Mouse (Mus musculus) bone marrow macrophage, adult 2 months (primary cell): ENCODE data around the gene Dmc1. TPM values are rescaled to one million over a fixed set of nuclear protein-coding genes. Genes with fewer than 3 reads are reported as not detected.

ENCODE experiments used
- H3K27ac ChIP-seq: 2 replicates; pipeline ENCODE4 v1.5.1; 2012; ENCODE audit warnings: low read depth, low read length; ENCODE audit not compliant: insufficient read depth
- H3K4me1 ChIP-seq: 2 replicates; pipeline ENCODE4 v1.6.1; 2012; ENCODE audit warnings: low read length; ENCODE audit not compliant: control insufficient read depth, insufficient read depth
- H3K4me3 ChIP-seq: 2 replicates; pipeline ENCODE4 v1.5.1; 2012; ENCODE audit warnings: mild to moderate bottlenecking, low read length, moderate library complexity; ENCODE audit not compliant: insufficient read depth
- CTCF ChIP-seq: IDR thresholded peaks from 2 replicates; pipeline ENCODE4 v1.5.1; 2012; ENCODE audit warnings: low read depth, mild to moderate bottlenecking, low read length, moderate library complexity
- POLR2A ChIP-seq: IDR thresholded peaks from 2 replicates; pipeline ENCODE4 v1.6.1; 2012; ENCODE audit warnings: mild to moderate bottlenecking, low read depth, low read length, borderline replicate concordance
- polyA plus RNA-seq: library from polyadenylated mRNA; stranded (reverse); fragments of >200 nt; gene quantifications from 2 replicates; pipeline ENCODE4 v1.2.4, GENCODE M21; 2012; ENCODE audit not compliant: missing spikeins, insufficient read depth, insufficient read length

The Dmc1 gene
- polyA plus RNA-seq, 1 experiment: 0.86 TPM

GRCm38 (mm10) chr15:79517710-79518109, 87.2 kb downstream of the Dmc1 start:
- no peak for TF ChIP-seq POLR2A
- TF ChIP-seq CTCF: no peak
- no peak overlapping the region for H3K4me3 ChIP-seq
- H3K4me1 ChIP-seq: no peaks in the 10 kb centered on the region
- H3K27ac ChIP-seq: no peak overlapping the region

- Histone ChIP-seq H3K27ac (no peak within 1 kb of the TSS), H3K4me1 (no peaks in the 10 kb centered on the region), H3K4me3 (peak within 1 kb of the TSS; percentile 64)
- TF ChIP-seq CTCF: no peak
- no peak for TF ChIP-seq POLR2A
These were observed 88.5 kb downstream of the Dmc1 start, which contains the start of gene Kdelr3 for GRCm38 (mm10) chr15:79516171-79517096. Gene Kdelr3 (plus strand): TSS chr15:79516411.

- no peak for TF ChIP-seq POLR2A
- TF ChIP-seq CTCF: no peak
- Histone ChIP-seq H3K27ac (no peak overlapping the region), H3K4me3 (no peak overlapping the region)
These were observed 91.0 kb downstream of the Dmc1 start for GRCm38 (mm10) chr15:79513940-79514339.

GRCm38 (mm10) chr15:79511553-79512320, 93.2 kb downstream of the Dmc1 start:
- Histone ChIP-seq H3K4me1 (no peaks in the 10 kb centered on the region), H3K27ac (no peak overlapping the region), H3K4me3 (peak overlapping the region; percentile 34)
- TF ChIP-seq CTCF: no peak

More at GRCm38 (mm10) chr15:79513940-79514339, 91.0 kb downstream of the Dmc1 start:
- H3K4me1 ChIP-seq: no peaks in the 10 kb centered on the region

Other genes starting within 250 kb of the Dmc1 start
- 48.1 and 51.2 TPM in 2 replicates for gene Tmem184b, start 201.5 kb downstream of the Dmc1 start, polyA plus RNA-seq
- 60.7 and 61.8 TPM in 2 replicates for gene Csnk1e, start 149.5 kb downstream of the Dmc1 start, polyA plus RNA-seq
- gene Kcnj4, start 99.9 kb downstream of the Dmc1 start, polyA plus RNA-seq: not detected in 2 replicates
- gene Kdelr3, start 88.7 kb downstream of the Dmc1 start, polyA plus RNA-seq: not detected in 2 replicates
- gene Ddx17, start 58.4 kb downstream of the Dmc1 start, polyA plus RNA-seq: 212 and 228 TPM in 2 replicates
- 2.2 and 2.6 TPM in 2 replicates for gene Fam227a, start 53.8 kb upstream of the Dmc1 start, polyA plus RNA-seq
- 12.5 and 14.7 TPM in 2 replicates for gene Cby1, start 54.1 kb upstream of the Dmc1 start, polyA plus RNA-seq
- gene Tomm22, start 65.8 kb upstream of the Dmc1 start, polyA plus RNA-seq: 129 and 135 TPM in 2 replicates
- gene Josd1, start 82.8 kb upstream of the Dmc1 start, polyA plus RNA-seq: 20.2 and 21.0 TPM in 2 replicates
- gene Gtpbp1, start 85.7 kb upstream of the Dmc1 start, polyA plus RNA-seq: 27.1 and 32.7 TPM in 2 replicates
- gene Sun2, start 137.4 kb upstream of the Dmc1 start, polyA plus RNA-seq: 57.1 and 63.2 TPM in 2 replicates
- gene Dnal4, start 172.7 kb upstream of the Dmc1 start, polyA plus RNA-seq: 23.9 and 26.0 TPM in 2 replicates
- 3.1 and 4.5 TPM in 2 replicates for gene Nptxr, start 199.7 kb upstream of the Dmc1 start, polyA plus RNA-seq
- gene Npcd, start 229.1 kb upstream of the Dmc1 start, polyA plus RNA-seq: not detected in 2 replicates
- 7.4 and 7.9 TPM in 2 replicates for gene Cbx6, start 229.6 kb upstream of the Dmc1 start, polyA plus RNA-seq